Mouse (Mus musculus): ENCODE results near the gene Pgm5. TPM values are rescaled to one million over a fixed set of nuclear protein-coding genes. Genes with fewer than 3 reads are reported as not detected.

Gene Pgm5
- total and polyA plus RNA-seq, 3 experiments = not detected

DNA sequence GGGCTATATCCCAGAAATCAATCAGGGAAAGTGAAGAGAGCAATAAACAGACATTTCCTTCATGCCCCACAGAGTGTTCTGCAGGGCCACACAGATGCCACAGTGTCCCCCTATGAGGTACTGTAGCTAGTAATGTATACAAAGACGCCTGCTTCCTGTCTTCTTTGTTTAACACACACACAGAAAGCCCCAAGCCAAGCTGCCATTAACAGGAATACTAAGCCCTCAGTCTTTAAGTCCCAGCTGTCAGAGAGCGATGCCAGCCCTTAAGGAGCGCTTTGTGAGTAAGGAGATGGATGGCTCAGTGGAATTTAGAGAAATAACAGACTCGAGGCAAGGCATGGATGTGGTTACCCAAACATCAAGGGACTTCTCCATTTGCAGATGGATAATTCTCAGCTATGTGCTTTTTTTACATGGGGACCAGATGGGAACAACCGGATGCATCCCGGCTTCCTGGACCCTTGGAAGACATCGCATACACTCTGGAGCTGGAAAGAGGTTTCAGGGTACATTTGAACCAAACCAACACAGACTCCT lies 16.6 kb downstream of the Pgm5 start:
- Histone ChIP-seq H3K9me3 (replicated peaks; ENCODE audit: insufficient read depth, low read length) (no peaks in the 10 kb centered on the region), H3K9ac (ENCODE audit: control insufficient read depth, low read depth, low read length, poor library complexity, severe bottlenecking) (no peak overlapping the region), H3K27me3 (ENCODE audit: control insufficient read depth in 1 of 2, insufficient read depth in 2 of 2, low read length in 2 of 2) (no peaks in the 10 kb centered on the region; a peak in 2 of 4 replicates), H3K79me2 (ENCODE audit: control insufficient read depth, insufficient read depth, low read length, poor library complexity) (no peaks in the 10 kb centered on the region), H3K4me3 (ENCODE audit: control insufficient read depth in 1 of 2, insufficient read depth in 1 of 2, low read depth in 2 of 2, low read length in 2 of 2) (no peak overlapping the region), H3K4me1 (ENCODE audit: control insufficient read depth in 1 of 2, insufficient read depth in 2 of 2, low read length in 2 of 2) (no peaks in the 10 kb centered on the region), H3K36me3 (ENCODE audit: control insufficient read depth in 1 of 2, insufficient read depth in 2 of 2, low read length in 2 of 2) (no peaks in the 10 kb centered on the region), H3K27ac (ENCODE audit: control insufficient read depth, low read depth, low read length) (no peak overlapping the region)
- TF ChIP-seq EP300 (IDR thresholded peaks at IDR 0.05; ENCODE audit: low read depth in 1 of 2, low read length in 2 of 2) (no peak), MYB (IDR thresholded peaks at IDR 0.05; ENCODE audit: low read depth, low read length) (no peak)
- no peak for DNase-seq (ENCODE audit: low read depth, low spot score)

DNA sequence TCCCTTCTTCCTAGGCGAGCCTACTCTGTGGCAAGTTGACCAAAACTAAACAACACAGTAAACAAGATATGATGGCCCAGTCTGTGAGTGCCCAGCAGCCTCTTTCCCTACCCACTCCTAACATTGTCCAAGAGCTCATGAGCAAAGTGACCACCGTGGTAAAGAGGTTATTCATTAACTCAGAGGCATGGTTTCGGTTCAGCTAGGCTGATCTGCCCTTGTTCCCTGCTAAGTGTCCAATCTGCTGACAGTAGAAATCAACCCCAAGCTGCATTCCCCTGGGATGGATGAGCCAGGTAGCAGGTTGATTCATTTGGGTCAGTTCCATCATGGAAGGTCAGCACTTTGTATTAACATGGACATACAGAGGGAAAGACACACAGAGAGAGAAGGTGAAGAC lies 19.6 kb downstream of the Pgm5 start:
- H3K4me3 ChIP-seq (ENCODE audit: control insufficient read depth in 1 of 2, insufficient read depth in 1 of 2, low read depth in 2 of 2, low read length in 2 of 2) = no peak overlapping the region
- no peak overlapping the region for H3K27ac ChIP-seq (ENCODE audit: control insufficient read depth, low read depth, low read length)
- H3K79me2 ChIP-seq (ENCODE audit: control insufficient read depth, insufficient read depth, low read length, poor library complexity) = no peaks in the 10 kb centered on the region
- no peak for DNase-seq (ENCODE audit: low read depth, low spot score)
- H3K9ac ChIP-seq (ENCODE audit: control insufficient read depth, low read depth, low read length, poor library complexity, severe bottlenecking) = no peak overlapping the region
- TF ChIP-seq JUND (IDR thresholded peaks at IDR 0.05; ENCODE audit: low read depth, low read length) = no peak
- no peak for TF ChIP-seq RAD21 (IDR thresholded peaks at IDR 0.05; ENCODE audit: low read depth, low read length)
- no peak for TF ChIP-seq EP300 (IDR thresholded peaks at IDR 0.05; ENCODE audit: low read depth in 1 of 2, low read length in 2 of 2)
- TF ChIP-seq NELFE (IDR thresholded peaks at IDR 0.05; ENCODE audit: low read depth, low read length) = no peak
- TF ChIP-seq MEF2A (IDR thresholded peaks at IDR 0.05; ENCODE audit: extremely low read depth, insufficient replicate concordance, low read depth, low read length, poor library complexity, severe bottlenecking) = no peak
- TF ChIP-seq CHD1 (IDR thresholded peaks at IDR 0.05; ENCODE audit: low read depth, low read length) = no peak
- TF ChIP-seq SMC3 (IDR thresholded peaks at IDR 0.05; ENCODE audit: low read depth, low read length) = no peak
- no peak for TF ChIP-seq KAT2A (conservative IDR thresholded peaks at IDR 0.05; ENCODE audit: low read depth, low read length)
- no peak for TF ChIP-seq MXI1 (IDR thresholded peaks at IDR 0.05; ENCODE audit: low read depth, low read length)
- TF ChIP-seq TBP (IDR thresholded peaks at IDR 0.05; ENCODE audit: low read depth, low read length) = no peak
- TF ChIP-seq USF2 (IDR thresholded peaks at IDR 0.05; ENCODE audit: borderline replicate concordance in 1 of 2, insufficient read depth in 1 of 2, low read depth in 1 of 2, low read length in 2 of 2) = no peak
- no peak for TF ChIP-seq RCOR1 (IDR thresholded peaks at IDR 0.05; ENCODE audit: low read depth, low read length)
- no peak for TF ChIP-seq MYC (IDR thresholded peaks at IDR 0.05; ENCODE audit: low read depth, low read length)
- no peak for TF ChIP-seq MAZ (IDR thresholded peaks at IDR 0.05; ENCODE audit: low read depth, low read length)
- TF ChIP-seq E2F4 (IDR thresholded peaks at IDR 0.05; ENCODE audit: borderline replicate concordance, low read depth, low read length) = no peak
- no peak for TF ChIP-seq ZMIZ1 (IDR thresholded peaks at IDR 0.05; ENCODE audit: low read depth, low read length)
- H3K9me3 ChIP-seq (replicated peaks; ENCODE audit: insufficient read depth, low read length) = no peaks in the 10 kb centered on the region
- no peaks in the 10 kb centered on the region; a peak in 2 of 4 replicates for H3K27me3 ChIP-seq (ENCODE audit: control insufficient read depth in 1 of 2, insufficient read depth in 2 of 2, low read length in 2 of 2)
- no peaks in the 10 kb centered on the region for H3K36me3 ChIP-seq (ENCODE audit: control insufficient read depth in 1 of 2, insufficient read depth in 2 of 2, low read length in 2 of 2)
- no peaks in the 10 kb centered on the region for H3K4me1 ChIP-seq (ENCODE audit: control insufficient read depth in 1 of 2, insufficient read depth in 2 of 2, low read length in 2 of 2)

Measured in MEL (cell line).